Mouse (Mus musculus) olfactory bulb, adult 2 months (tissue): ENCODE data around the gene Ifitm10.
"Not testable (repeated sequence)": the region's sequence is repeated elsewhere in the genome, so short reads cannot be mapped to it uniquely, and the experiment has no call there.

Experiments used
- CTCF ChIP-seq: fragments of 200-500 bp; IDR thresholded peaks from 2 replicates; pipeline ENCODE4 v1.5.1; 2012; ENCODE audit warnings: low read depth, mild to moderate bottlenecking, low read length, moderate library complexity; ENCODE audit not compliant: insufficient read depth
- POLR2A ChIP-seq: fragments of 200-500 bp; IDR thresholded peaks from 2 replicates; pipeline ENCODE4 v1.6.1; 2012; ENCODE audit warnings: mild to moderate bottlenecking, low read depth, low read length, moderate library complexity; ENCODE audit not compliant: insufficient read depth

- TF ChIP-seq CTCF, POLR2A: not testable (repeated sequence)
Observed at GRCm38 (mm10) chr7:142296108-142296507, 77.4 kb downstream of the Ifitm10 start.
